Mouse (Mus musculus): ENCODE results near the gene Fmn2.

DNA sequence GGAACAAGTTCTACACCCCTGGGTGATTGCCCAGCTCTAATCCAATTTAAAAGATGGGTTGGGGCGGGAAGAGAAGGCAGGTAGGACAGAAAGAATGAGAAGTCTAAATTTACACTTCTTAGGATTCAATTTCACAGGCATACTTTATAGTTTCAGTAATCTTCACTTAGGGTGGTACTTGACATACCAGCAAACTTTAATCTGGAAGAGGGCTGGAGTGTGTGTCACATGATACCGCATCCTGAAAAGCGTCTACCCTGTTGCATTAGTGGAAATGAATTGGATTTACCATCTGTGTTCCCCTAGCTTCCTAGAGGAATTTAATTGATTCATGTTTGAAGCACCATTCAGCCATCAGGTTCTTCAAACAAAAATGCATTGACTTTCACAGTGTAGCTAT lies 174.6 kb downstream of the Fmn2 start:
- no peak for TF ChIP-seq POLR2A (IDR thresholded peaks at IDR 0.05; ENCODE audit: borderline replicate concordance, control insufficient read depth, low read depth, low read length)
- TF ChIP-seq CTCF (IDR thresholded peaks at IDR 0.05; ENCODE audit: control insufficient read depth, insufficient read depth, low read length): no peak

All from bone marrow, adult 2 months (tissue).